Mouse (Mus musculus) limb, embryonic 12.5 days (tissue): ENCODE results near the gene Adcy7. TPM values are rescaled to one million over a fixed set of nuclear protein-coding genes. Genes with fewer than 3 reads are reported as not detected.

ENCODE experiments used
- ATAC-seq: fragments of 200-750 bp; cut with Nextera tagmentation; 2 replicates; pipeline ENCODE4 v1.8.0; 2017; ENCODE audit warnings: low read depth, moderate TSS enrichment; ENCODE audit not compliant: insufficient number of reproducible peaks, insufficient read depth, low FRiP score, low TSS enrichment
- H3K27ac ChIP-seq: fragments of 300-500 bp; sonication (generic); 2 replicates; pipeline ENCODE4 v1.5.1; 2016; ENCODE audit warnings: mild to moderate bottlenecking, moderate library complexity
- H3K27me3 ChIP-seq: fragments of 300-500 bp; sonication (generic); 2 replicates; pipeline ENCODE4 v1.6.1; 2016; ENCODE audit warnings: mild to moderate bottlenecking, moderate library complexity
- H3K36me3 ChIP-seq: fragments of 300-500 bp; sonication (generic); 2 replicates; pipeline ENCODE4 v1.6.1; 2016; ENCODE audit warnings: mild to moderate bottlenecking, moderate library complexity
- H3K4me1 ChIP-seq: fragments of 300-500 bp; sonication (generic); replicated peaks from 2 replicates; pipeline ENCODE4 v1.6.1; 2016
- H3K4me2 ChIP-seq: fragments of 300-500 bp; sonication (generic); 2 replicates; pipeline ENCODE4 v1.6.1; 2016; ENCODE audit warnings: mild to moderate bottlenecking, moderate library complexity
- H3K4me3 ChIP-seq: fragments of 300-500 bp; sonication (generic); replicated peaks from 2 replicates; pipeline ENCODE4 v1.5.1; 2016; ENCODE audit warnings: mild to moderate bottlenecking
- H3K9ac ChIP-seq: fragments of 300-500 bp; sonication (generic); replicated peaks from 2 replicates; pipeline ENCODE4 v1.6.1; 2016; ENCODE audit warnings: mild to moderate bottlenecking, moderate library complexity
- H3K9me3 ChIP-seq: fragments of 300-500 bp; sonication (generic); 2 replicates; pipeline ENCODE4 v1.6.1; 2016; ENCODE audit warnings: mild to moderate bottlenecking, moderate library complexity
- WGBS: fragments of 180-500 bp; shearing (Covaris S2); methylation state at CpG from one replicate; pipeline ENCODE4 v1.1.7; 2016; 5-methylcytosine and 5-hydroxymethylcytosine counted together
- polyA plus RNA-seq: library from polyadenylated mRNA; unstranded; fragments of >200 nt; fragmentation: Nextera tagmentation; extraction: Ambion mirVana; gene quantifications from 2 replicates; pipeline ENCODE4 v1.2.1, GENCODE M21; 2016

The Adcy7 gene
- polyA plus RNA-seq, 1 experiment from 2014 or later, result 4.4 TPM

GRCm38 (mm10) chr8:88258024-88258423, 14.2 kb upstream of the Adcy7 start:
- no peak overlapping the region for H3K4me2 ChIP-seq
- no peak overlapping the region for H3K4me3 ChIP-seq
- no peaks in the 10 kb centered on the region for H3K27me3 ChIP-seq
- no peaks in the 10 kb centered on the region; the same call in 1 of the 2 replicates for H3K4me1 ChIP-seq
- ATAC-seq, result no peak
- no peaks in the 10 kb centered on the region for H3K9me3 ChIP-seq
- no peak overlapping the region for H3K27ac ChIP-seq
- 60% methylated on average over 6 of the region's 6 CpGs for WGBS
- H3K36me3 ChIP-seq, result peaks cover 41% of the 10 kb centered on the region
- no peak overlapping the region for H3K9ac ChIP-seq

GRCm38 (mm10) chr8:88258544-88258943, 13.7 kb upstream of the Adcy7 start:
- Histone ChIP-seq H3K4me2 (no peak overlapping the region), H3K9ac (no peak overlapping the region)
- 72% methylated on average over 11 of the region's 11 CpGs for WGBS

GRCm38 (mm10) chr8:88260466-88260980, 11.7 kb upstream of the Adcy7 start:
- H3K4me1 ChIP-seq, result peaks cover 5% of the 10 kb centered on the region
- H3K27me3 ChIP-seq, result no peaks in the 10 kb centered on the region
- WGBS, result 93% methylated on average over 7 of the region's 7 CpGs
- H3K9ac ChIP-seq, result no peak overlapping the region
- H3K4me2 ChIP-seq, result no peak overlapping the region
- no peak for ATAC-seq
- H3K36me3 ChIP-seq, result peaks cover 29% of the 10 kb centered on the region
- H3K9me3 ChIP-seq, result no peaks in the 10 kb centered on the region
- H3K27ac ChIP-seq, result no peak overlapping the region
- no peak overlapping the region for H3K4me3 ChIP-seq

More at GRCm38 (mm10) chr8:88258544-88258943, 13.7 kb upstream of the Adcy7 start:
- ATAC-seq, result no peak
- H3K9me3 ChIP-seq, result no peaks in the 10 kb centered on the region
- H3K4me1 ChIP-seq, result no peaks in the 10 kb centered on the region; the same call in none of the 2 replicates
- H3K36me3 ChIP-seq, result peaks cover 41% of the 10 kb centered on the region
- H3K4me3 ChIP-seq, result no peak overlapping the region
- no peak overlapping the region for H3K27ac ChIP-seq
- no peaks in the 10 kb centered on the region for H3K27me3 ChIP-seq

- Histone ChIP-seq H3K36me3 (peaks cover 9% of the 10 kb centered on the region), H3K4me1 (peaks cover 7% of the 10 kb centered on the region), H3K27ac (peak overlapping the region; percentile 66; the same call in 1 of the 2 replicates), H3K27me3 (no peaks in the 10 kb centered on the region), H3K4me3 (no peak overlapping the region), H3K9me3 (no peaks in the 10 kb centered on the region), H3K9ac (no peak overlapping the region), H3K4me2 (no peak overlapping the region)
- no peak for ATAC-seq
- WGBS, result 55% methylated on average over 14 of the region's 14 CpGs
Observed at GRCm38 (mm10) chr8:88262831-88263635, 9.2 kb upstream of the Adcy7 start.

- peaks cover 7% of the 10 kb centered on the region for H3K4me1 ChIP-seq
- H3K36me3 ChIP-seq, result peaks cover 4% of the 10 kb centered on the region; the same call in 1 of the 2 replicates
- H3K4me3 ChIP-seq, result no peak overlapping the region
- H3K9ac ChIP-seq, result no peak overlapping the region
- H3K27me3 ChIP-seq, result 0 out of 2 replicates have a peak, but pooled peaks cover 1% of the 10 kb centered on the region
- 0% methylated on average over 2 of the region's 2 CpGs for WGBS
- H3K9me3 ChIP-seq, result no peaks in the 10 kb centered on the region
- H3K4me2 ChIP-seq, result no peak overlapping the region
- peak overlapping the region; percentile 70 for H3K27ac ChIP-seq
- ATAC-seq, result peak; percentile 71; the same call in 1 of the 2 replicates
Observed at GRCm38 (mm10) chr8:88265511-88265910, 6.7 kb upstream of the Adcy7 start.

GRCm38 (mm10) chr8:88266170-88266800, 5.9 kb upstream of the Adcy7 start:
- no peak overlapping the region for H3K9ac ChIP-seq
- no peak overlapping the region for H3K27ac ChIP-seq
- H3K4me1 ChIP-seq, result peaks cover 7% of the 10 kb centered on the region
- no peaks in the 10 kb centered on the region for H3K36me3 ChIP-seq
- H3K27me3 ChIP-seq, result peaks cover 7% of the 10 kb centered on the region; the same call in 1 of the 2 replicates
- 47% methylated on average over 10 of the region's 10 CpGs for WGBS
- ATAC-seq, result no peak
- no peaks in the 10 kb centered on the region for H3K9me3 ChIP-seq
- no peak overlapping the region for H3K4me2 ChIP-seq
- H3K4me3 ChIP-seq, result no peak overlapping the region

GRCm38 (mm10) chr8:88266801-88267403, 5.3 kb upstream of the Adcy7 start:
- Histone ChIP-seq H3K9me3 (no peaks in the 10 kb centered on the region), H3K4me1 (peaks cover 7% of the 10 kb centered on the region), H3K36me3 (no peaks in the 10 kb centered on the region), H3K4me3 (no peak overlapping the region), H3K9ac (no peak overlapping the region), H3K4me2 (no peak overlapping the region), H3K27me3 (peaks cover 11% of the 10 kb centered on the region), H3K27ac (no peak overlapping the region)
- WGBS, result 85% methylated on average over 14 of the region's 14 CpGs
- no peak for ATAC-seq

- Histone ChIP-seq H3K9ac (no peak overlapping the region), H3K4me1 (peaks cover 19% of the 10 kb centered on the region), H3K9me3 (no peaks in the 10 kb centered on the region), H3K27ac (no peak overlapping the region), H3K36me3 (no peaks in the 10 kb centered on the region), H3K4me2 (no peak overlapping the region), H3K27me3 (peaks cover 34% of the 10 kb centered on the region), H3K4me3 (no peak overlapping the region)
- no peak for ATAC-seq
- 64% methylated on average over 7 of the region's 7 CpGs for WGBS
Observed at GRCm38 (mm10) chr8:88269107-88269875, 2.9 kb upstream of the Adcy7 start.

GRCm38 (mm10) chr8:88270086-88270485, 2.1 kb upstream of the Adcy7 start:
- WGBS, result 78% methylated on average over 3 of the region's 3 CpGs
- Histone ChIP-seq H3K4me2 (no peak overlapping the region), H3K9ac (no peak overlapping the region), H3K9me3 (no peaks in the 10 kb centered on the region), H3K4me3 (no peak overlapping the region), H3K27ac (no peak overlapping the region), H3K36me3 (no peaks in the 10 kb centered on the region), H3K4me1 (peaks cover 18% of the 10 kb centered on the region), H3K27me3 (peaks cover 39% of the 10 kb centered on the region)
- no peak for ATAC-seq

- Histone ChIP-seq H3K9me3 (no peaks in the 10 kb centered on the region), H3K4me2 (peak overlapping the region; percentile 83), H3K27me3 (peaks cover 39% of the 10 kb centered on the region), H3K36me3 (no peaks in the 10 kb centered on the region), H3K27ac (no peak overlapping the region), H3K9ac (peak overlapping the region; percentile 67; the same call in 1 of the 2 replicates), H3K4me3 (peak overlapping the region; percentile 40), H3K4me1 (peaks cover 12% of the 10 kb centered on the region)
- ATAC-seq, result no peak
- WGBS, result 53% methylated on average over 7 of the region's 7 CpGs
Observed at GRCm38 (mm10) chr8:88273051-88273430, 838 bp downstream of the Adcy7 start.
